Mouse (Mus musculus): Measurements from ENCODE around the gene Hmgn2.

- TF ChIP-seq CTCF (IDR thresholded peaks at IDR 0.05): no peak
- no peak for TF ChIP-seq POLR2A (IDR thresholded peaks at IDR 0.05; ENCODE audit: insufficient read depth, low read depth, low read length)
These were observed 43.2 kb downstream of the Hmgn2 start for GRCm38 (mm10) chr4:133925204-133925603.
